Mouse (Mus musculus) frontal cortex, adult (tissue): ENCODE measurements around the gene Olfr1039.
"Not testable (repeated sequence)": the region's sequence is repeated elsewhere in the genome, so short reads cannot be mapped to it uniquely, and the experiment has no call there.

Experiments used
- ATAC-seq: cut with Nextera tagmentation; 2 replicates; pipeline ENCODE4 v1.9.2; 2017; ENCODE audit warnings: mild to moderate bottlenecking, moderate library complexity, mixed read lengths; ENCODE audit not compliant: low TSS enrichment

The Olfr1039 gene

GRCm38 (mm10) chr2:86135828-86136227 is at the start of gene Olfr1039:
TSS of gene Olfr1039 (minus strand) at chr2:86135928.
- no peak for ATAC-seq

DNA sequence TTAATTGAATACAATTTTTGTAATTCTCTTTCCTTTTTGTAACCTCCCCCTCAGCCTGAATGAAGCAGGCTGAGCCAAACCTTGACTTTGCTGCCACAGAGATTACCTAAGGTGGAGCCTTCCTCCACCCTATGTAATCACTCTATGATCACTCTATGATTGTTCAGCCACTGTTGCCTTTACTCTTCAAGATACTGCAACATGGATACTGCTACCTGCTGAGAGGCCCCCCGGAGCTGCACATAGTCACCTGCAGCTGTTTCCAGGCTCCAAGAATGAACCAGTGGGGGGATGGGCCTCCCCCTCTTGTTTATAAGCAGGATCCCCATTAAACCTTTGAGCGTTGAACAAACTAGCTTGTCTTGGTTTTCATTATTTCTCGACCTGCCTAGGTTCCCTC is 44.2 kb upstream of the Olfr1039 start:
- no peak for ATAC-seq

GRCm38 (mm10) chr2:86177720-86178119 is 42.0 kb upstream of the Olfr1039 start, which contains the start of gene Olfr1044:
TSS of gene Olfr1044 (minus strand) at chr2:86177820.
- no peak for ATAC-seq

GRCm38 (mm10) chr2:86175422-86175821 is 39.7 kb upstream of the Olfr1039 start:
- ATAC-seq = not testable (repeated sequence)

DNA sequence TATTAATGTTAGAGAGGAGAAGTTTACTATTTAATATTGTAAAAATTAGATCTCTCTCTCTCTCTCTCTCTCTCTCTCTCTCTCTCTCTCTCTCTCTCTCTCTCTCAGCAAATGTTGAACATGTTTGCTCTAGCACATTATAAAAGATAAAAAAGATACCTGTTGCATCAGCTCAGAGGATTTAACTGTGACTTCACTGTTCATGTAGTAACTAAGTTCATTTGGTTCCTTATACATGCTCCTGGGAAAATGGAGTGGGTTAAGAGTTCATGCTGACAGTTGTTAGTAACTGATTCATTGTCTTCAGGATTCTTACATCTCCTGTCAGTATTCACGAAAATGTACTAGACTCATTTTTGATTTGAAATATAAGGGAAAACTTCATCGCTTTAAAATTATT is 31.7 kb upstream of the Olfr1039 start, which contains the start of gene Olfr1043:
Gene Olfr1043 (minus strand): TSS at position 101 of the 400 bp plus-strand sequence.
- ATAC-seq = no peak

- ATAC-seq = no peak
Measured at GRCm38 (mm10) chr2:86161738-86162137, 26.0 kb upstream of the Olfr1039 start, which contains the start of gene Olfr1042. TSS of gene Olfr1042 (minus strand) at chr2:86161838.

DNA sequence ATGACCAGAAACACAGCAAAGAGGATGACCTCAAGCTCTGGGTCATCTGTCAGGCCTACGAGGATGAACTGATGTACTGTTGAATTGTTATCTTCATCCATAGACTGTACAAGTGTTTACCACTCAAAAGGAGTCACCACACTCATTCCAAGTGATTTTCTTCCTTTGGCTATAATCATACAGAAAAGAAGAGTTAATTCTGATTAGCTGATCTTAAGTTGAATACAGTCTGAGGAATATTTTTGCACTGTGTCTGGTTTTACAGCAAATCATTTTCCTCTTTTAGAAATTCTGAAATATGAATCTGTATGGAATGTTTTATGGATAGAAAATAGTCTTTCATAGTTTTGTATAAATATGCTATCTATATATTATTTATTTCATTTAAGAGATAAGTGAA is 10.9 kb upstream of the Olfr1039 start, which contains the start of gene Olfr1040:
Gene Olfr1040 (minus strand): TSS at position 101 of the 400 bp plus-strand sequence.
- no peak for ATAC-seq

DNA sequence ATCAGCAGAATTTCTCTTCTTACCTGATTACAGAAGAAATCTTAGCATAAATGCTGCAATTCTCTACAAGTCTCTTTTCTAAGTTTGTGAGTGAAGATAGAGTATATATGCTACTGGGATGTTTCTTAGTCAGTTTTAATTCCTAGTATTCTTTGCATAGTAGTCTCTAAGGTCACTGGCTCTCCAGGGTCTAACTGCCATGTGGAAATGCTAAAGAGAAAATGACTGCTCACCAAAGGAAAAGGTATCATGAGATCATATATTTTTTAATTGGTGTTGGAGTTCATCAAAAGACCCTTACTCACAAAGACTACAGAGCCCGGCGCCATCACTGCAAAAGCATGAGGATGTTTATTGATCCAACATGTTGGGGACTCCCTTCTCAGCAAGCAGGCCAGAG is 48.4 kb downstream of the Olfr1039 start, which contains the start of gene Olfr1037:
Gene Olfr1037 (minus strand): TSS at position 101 of the 400 bp plus-strand sequence.
- ATAC-seq = no peak

DNA sequence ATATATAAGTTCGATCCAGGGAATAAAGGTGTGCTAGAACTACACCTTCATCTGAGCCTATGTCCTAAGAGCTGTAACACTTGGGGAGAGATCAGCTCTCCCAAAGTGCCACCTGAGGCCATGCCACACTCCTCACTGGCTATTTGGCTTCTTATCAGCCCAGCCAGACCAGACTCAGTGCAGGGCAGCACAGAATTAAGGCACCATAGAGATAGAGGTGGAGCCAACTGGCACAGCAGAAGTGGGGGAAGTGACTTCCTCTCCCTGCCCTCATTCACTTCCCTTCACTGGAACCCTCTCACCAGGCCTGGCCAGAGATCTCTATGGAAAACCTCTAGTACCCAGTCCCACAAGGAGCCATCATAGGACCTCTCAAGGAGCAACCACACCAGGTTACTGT is 55.2 kb downstream of the Olfr1039 start:
- ATAC-seq = not testable (repeated sequence)
